Mouse (Mus musculus): ENCODE data around the gene Dlgap3. TPM values are rescaled to one million over a fixed set of nuclear protein-coding genes. Genes with fewer than 3 reads are reported as not detected.

Gene Dlgap3
- polyA plus RNA-seq, 1 experiment, result 0.05 TPM

GRCm38 (mm10) chr4:127174075-127174899 is 5.3 kb downstream of the Dlgap3 start:
- no peak for DNase-seq (ENCODE audit: low read depth)

GRCm38 (mm10) chr4:127174900-127175278 is 5.9 kb downstream of the Dlgap3 start:
- no peak for DNase-seq (ENCODE audit: low read depth)

- DNase-seq (ENCODE audit: low read depth), result no peak
Measured at GRCm38 (mm10) chr4:127177961-127178360, 9.0 kb downstream of the Dlgap3 start.

- DNase-seq (ENCODE audit: low read depth), result no peak
Measured at GRCm38 (mm10) chr4:127178671-127179070, 9.7 kb downstream of the Dlgap3 start.

GRCm38 (mm10) chr4:127179469-127180449 is 10.8 kb downstream of the Dlgap3 start:
- no peak for DNase-seq (ENCODE audit: low read depth)

- DNase-seq (ENCODE audit: low read depth), result no peak
Measured at GRCm38 (mm10) chr4:127180450-127180840, 11.4 kb downstream of the Dlgap3 start.

- DNase-seq (ENCODE audit: low read depth), result no peak
Measured at GRCm38 (mm10) chr4:127181010-127181409, 12.0 kb downstream of the Dlgap3 start.

- no peak for DNase-seq (ENCODE audit: low read depth)
Measured at GRCm38 (mm10) chr4:127183867-127184266, 14.9 kb downstream of the Dlgap3 start.

GRCm38 (mm10) chr4:127190921-127191320 is 21.9 kb downstream of the Dlgap3 start:
- no peak for DNase-seq (ENCODE audit: low read depth)

GRCm38 (mm10) chr4:127192704-127193103 is 23.7 kb downstream of the Dlgap3 start:
- no peak for DNase-seq (ENCODE audit: low read depth)

- no peak for DNase-seq (ENCODE audit: low read depth)
Measured at GRCm38 (mm10) chr4:127193378-127194155, 24.6 kb downstream of the Dlgap3 start.

GRCm38 (mm10) chr4:127194477-127195269 is 25.7 kb downstream of the Dlgap3 start:
- no peak for DNase-seq (ENCODE audit: low read depth)

- DNase-seq (ENCODE audit: low read depth), result no peak
Measured at GRCm38 (mm10) chr4:127198609-127199008, 29.6 kb downstream of the Dlgap3 start.

- DNase-seq (ENCODE audit: low read depth), result no peak
Measured at GRCm38 (mm10) chr4:127199406-127199805, 30.4 kb downstream of the Dlgap3 start.

GRCm38 (mm10) chr4:127200164-127200722 is 31.2 kb downstream of the Dlgap3 start:
- DNase-seq (ENCODE audit: low read depth), result no peak

GRCm38 (mm10) chr4:127200769-127201617 is 32.0 kb downstream of the Dlgap3 start:
- no peak for DNase-seq (ENCODE audit: low read depth)

- no peak for DNase-seq (ENCODE audit: low read depth)
Measured at GRCm38 (mm10) chr4:127203081-127203480, 34.1 kb downstream of the Dlgap3 start.

- no peak for DNase-seq (ENCODE audit: low read depth)
Measured at GRCm38 (mm10) chr4:127211318-127211717, 42.3 kb downstream of the Dlgap3 start.

GRCm38 (mm10) chr4:127214510-127214909 is 45.5 kb downstream of the Dlgap3 start:
- DNase-seq (ENCODE audit: low read depth), result no peak

GRCm38 (mm10) chr4:127215103-127215502 is 46.1 kb downstream of the Dlgap3 start:
- no peak for DNase-seq (ENCODE audit: low read depth)
